Mouse (Mus musculus) spleen, adult 2 months (tissue): ENCODE data around the gene 4933424G06Rik.

Source experiments
- CTCF ChIP-seq: fragments of 200-500 bp; IDR thresholded peaks from 2 replicates; pipeline ENCODE4 v1.5.1; 2011; ENCODE audit warnings: mild to moderate bottlenecking, inconsistent platforms; ENCODE audit not compliant: insufficient read depth, insufficient read length, insufficient replicate concordance; ENCODE audit errors: extremely low read depth
- POLR2A ChIP-seq: fragments of 200-500 bp; IDR thresholded peaks from 2 replicates; pipeline ENCODE4 v1.6.1; 2011; ENCODE audit warnings: low read depth, low read length, inconsistent platforms

GRCm38 (mm10) chr1:36780793-36781192, 70.8 kb downstream of the 4933424G06Rik start:
- no peak for TF ChIP-seq POLR2A
- TF ChIP-seq CTCF: no peak
